Mouse (Mus musculus) olfactory bulb, adult 2 months (tissue): Measurements from ENCODE around the gene Nr3c2.

Experiments used
- CTCF ChIP-seq: fragments of 200-500 bp; IDR thresholded peaks from 2 replicates; pipeline ENCODE4 v1.5.1; 2012; ENCODE audit warnings: low read depth, mild to moderate bottlenecking, low read length, moderate library complexity; ENCODE audit not compliant: insufficient read depth
- POLR2A ChIP-seq: fragments of 200-500 bp; IDR thresholded peaks from 2 replicates; pipeline ENCODE4 v1.6.1; 2012; ENCODE audit warnings: mild to moderate bottlenecking, low read depth, low read length, moderate library complexity; ENCODE audit not compliant: insufficient read depth

- TF ChIP-seq POLR2A (no peak), CTCF (no peak)
Measured at GRCm38 (mm10) chr8:77282605-77283236, 383.5 kb downstream of the Nr3c2 start.
